Mouse (Mus musculus): ENCODE data around the gene Naa10.

Gene Naa10

DNA sequence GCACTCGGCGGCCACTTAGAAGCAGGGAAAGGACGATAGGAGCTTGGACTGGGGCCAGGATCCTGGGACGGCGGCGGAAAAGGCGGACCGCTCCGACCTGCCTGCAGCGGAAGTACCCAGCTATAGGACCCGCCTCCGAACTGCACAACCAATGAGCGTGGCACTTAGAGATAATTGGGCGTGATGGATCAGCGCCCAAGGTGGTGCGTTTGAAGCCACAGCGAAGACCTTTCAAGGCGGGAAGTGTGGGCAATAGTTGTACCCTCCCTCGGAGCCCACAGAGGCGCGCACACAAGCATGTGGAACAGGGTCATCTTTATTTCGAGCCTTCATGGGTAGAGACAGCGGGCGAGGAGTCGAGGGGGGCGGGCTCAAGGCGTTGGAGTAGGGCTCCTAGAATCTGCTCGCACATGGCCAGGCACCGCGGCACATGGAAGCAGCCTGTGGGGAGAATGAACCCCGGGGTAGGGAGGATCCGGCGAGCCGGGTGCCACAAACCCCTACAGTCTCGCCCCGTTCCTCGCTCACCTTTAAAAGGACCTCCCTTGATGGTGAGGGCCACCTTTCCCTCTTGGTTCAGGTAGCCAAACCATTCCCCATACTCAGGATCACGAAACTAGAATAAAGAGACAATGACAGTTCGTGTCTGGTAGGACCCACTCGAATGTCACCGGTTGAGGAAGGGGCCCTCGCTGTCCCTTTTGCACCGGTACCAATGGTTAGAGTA, at the start of gene Naa10, which contains the start of gene Arhgap4:
Gene Naa10, minus strand, starts transcription at position 122 of the 727 bp plus-strand sequence.
Gene Arhgap4, minus strand, starts transcription at position 48 of the 727 bp plus-strand sequence.
- DNase-seq (ENCODE audit: low spot score in 2 of 2), result peak; percentile 82 to 84

- peak in 1 of 2 experiments; percentile 34 for DNase-seq (ENCODE audit: low spot score in 2 of 2)
Observed at GRCm38 (mm10) chrX:73970781-73971180, 49.0 kb upstream of the Naa10 start.

DNA sequence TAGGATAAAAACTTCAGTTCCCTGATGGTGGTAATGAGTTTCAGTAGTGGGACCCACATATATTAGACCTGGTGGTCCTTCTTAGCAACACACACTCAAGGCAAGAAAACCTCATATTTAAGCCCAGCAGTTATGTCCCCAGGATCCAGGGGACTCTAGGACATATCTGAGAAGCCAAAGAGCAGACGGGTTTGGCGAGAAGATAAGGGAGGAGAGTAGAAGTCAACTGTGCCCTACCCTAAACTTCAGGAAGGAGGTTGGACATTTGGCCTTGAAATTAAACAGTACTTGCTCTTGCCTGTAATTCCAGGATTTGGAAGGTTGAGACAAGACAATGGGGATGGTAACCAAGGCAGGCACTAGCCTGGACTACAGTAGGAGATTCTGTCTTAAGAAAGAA, 48.0 kb upstream of the Naa10 start:
- DNase-seq (ENCODE audit: low spot score in 2 of 2), result peak in 1 of 2 experiments; percentile 48

- no peak for DNase-seq (ENCODE audit: low spot score in 2 of 2)
Observed at GRCm38 (mm10) chrX:73969167-73969566, 47.4 kb upstream of the Naa10 start.

- peak; percentile 82 to 87 for DNase-seq (ENCODE audit: low spot score in 2 of 2)
Observed at GRCm38 (mm10) chrX:73967177-73968075, 45.7 kb upstream of the Naa10 start.

- DNase-seq (ENCODE audit: low spot score in 2 of 2), result peak; percentile 89 to 90
Observed at GRCm38 (mm10) chrX:73966248-73967176, 44.8 kb upstream of the Naa10 start, which contains the start of gene Hcfc1. Hcfc1 (minus strand) TSS chrX:73966357.

DNA sequence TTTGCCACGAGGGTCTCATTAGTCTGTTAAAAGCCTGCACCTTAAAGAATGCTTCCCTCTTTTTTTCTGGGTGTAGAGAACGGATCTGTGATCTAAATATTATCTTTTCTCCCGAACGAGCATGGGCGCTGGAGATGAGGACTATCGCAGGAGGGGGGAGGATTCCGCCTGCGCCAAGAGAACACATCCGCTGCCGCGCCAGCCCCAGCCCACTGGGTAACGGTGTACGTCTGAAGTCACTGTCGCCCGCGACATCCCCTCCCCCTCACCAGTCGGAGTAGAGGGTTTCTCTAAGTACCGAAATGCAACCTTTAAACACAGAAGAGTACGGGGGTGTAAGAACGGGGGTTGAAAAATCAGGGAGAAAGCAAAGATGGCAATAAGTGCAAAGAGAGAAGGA, 43.6 kb upstream of the Naa10 start:
- peak; percentile 61 to 68 for DNase-seq (ENCODE audit: low spot score in 2 of 2)

DNA sequence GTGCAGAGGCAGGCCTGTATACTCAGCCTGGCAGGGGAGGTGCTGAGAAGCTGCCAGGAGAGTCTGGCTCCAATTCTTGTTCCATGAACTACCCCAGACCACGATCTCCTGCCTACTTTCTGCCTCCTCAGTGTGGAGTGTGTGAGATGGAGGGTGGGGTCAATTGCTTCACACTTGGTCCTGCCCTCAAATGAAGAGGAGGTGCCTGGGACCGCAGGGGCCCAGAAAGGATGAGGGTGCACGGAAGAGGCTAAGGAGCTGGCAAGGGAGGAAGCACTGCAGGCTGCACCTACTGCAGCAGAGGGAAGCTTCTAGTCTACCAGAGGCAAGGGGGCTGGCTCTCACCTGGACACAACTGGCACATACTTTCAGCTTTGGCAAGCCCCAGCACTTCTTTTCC, 42.6 kb upstream of the Naa10 start:
- DNase-seq (ENCODE audit: low spot score in 2 of 2), result peak; percentile 31 to 43

- no peak for DNase-seq (ENCODE audit: low spot score in 2 of 2)
Observed at GRCm38 (mm10) chrX:73954988-73955387, 33.2 kb upstream of the Naa10 start.

GRCm38 (mm10) chrX:73952603-73953002, 30.9 kb upstream of the Naa10 start:
- no peak for DNase-seq (ENCODE audit: low spot score in 2 of 2)

- DNase-seq (ENCODE audit: low spot score in 2 of 2), result no peak
Observed at GRCm38 (mm10) chrX:73949341-73949740, 27.6 kb upstream of the Naa10 start.

GRCm38 (mm10) chrX:73948647-73949046, 26.9 kb upstream of the Naa10 start:
- peak; percentile 42 to 61 for DNase-seq (ENCODE audit: low spot score in 2 of 2)

DNA sequence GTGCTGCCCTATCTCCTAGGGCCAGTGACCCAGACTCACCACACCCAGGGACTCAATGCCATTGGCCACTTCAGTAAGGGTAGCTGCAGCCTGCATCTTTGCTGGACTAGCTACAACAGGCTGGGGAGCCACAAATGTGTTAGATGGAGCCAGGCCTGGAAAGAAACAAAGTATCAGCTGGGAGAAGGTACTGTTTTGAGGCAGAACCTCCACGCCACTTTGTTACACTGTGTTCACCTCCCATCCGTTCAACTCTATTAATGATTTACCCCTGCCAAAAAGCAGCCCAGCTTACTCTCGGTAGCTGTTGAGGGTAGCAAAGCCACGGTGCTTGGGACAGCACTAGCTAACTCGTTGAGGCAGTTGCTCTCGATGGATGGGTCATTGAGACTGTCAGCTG, 25.2 kb upstream of the Naa10 start:
- DNase-seq (ENCODE audit: low spot score in 2 of 2), result no peak

DNA sequence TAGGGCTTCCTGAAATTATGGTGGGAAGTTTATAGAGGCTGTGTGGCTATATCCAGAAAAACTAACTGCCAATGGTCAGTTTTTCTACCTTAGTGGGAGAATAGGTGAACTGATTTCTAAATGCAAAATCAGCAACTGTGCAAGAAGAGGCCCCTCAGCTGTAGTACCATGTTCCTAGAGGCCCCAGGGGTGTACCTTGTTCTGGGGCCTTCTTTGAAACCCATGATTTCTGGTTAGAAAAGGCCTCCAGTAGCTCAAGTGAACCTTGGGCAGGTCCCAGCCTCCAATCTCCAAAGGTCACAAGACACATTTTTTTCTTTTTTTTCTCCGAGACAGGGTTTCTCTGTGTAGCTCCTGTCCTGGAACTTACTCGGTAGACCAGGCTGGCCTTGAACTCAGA, 20.6 kb upstream of the Naa10 start:
- no peak for DNase-seq (ENCODE audit: low spot score in 2 of 2)

- no peak for DNase-seq (ENCODE audit: low spot score in 2 of 2)
Observed at GRCm38 (mm10) chrX:73941860-73942259, 20.1 kb upstream of the Naa10 start.

DNA sequence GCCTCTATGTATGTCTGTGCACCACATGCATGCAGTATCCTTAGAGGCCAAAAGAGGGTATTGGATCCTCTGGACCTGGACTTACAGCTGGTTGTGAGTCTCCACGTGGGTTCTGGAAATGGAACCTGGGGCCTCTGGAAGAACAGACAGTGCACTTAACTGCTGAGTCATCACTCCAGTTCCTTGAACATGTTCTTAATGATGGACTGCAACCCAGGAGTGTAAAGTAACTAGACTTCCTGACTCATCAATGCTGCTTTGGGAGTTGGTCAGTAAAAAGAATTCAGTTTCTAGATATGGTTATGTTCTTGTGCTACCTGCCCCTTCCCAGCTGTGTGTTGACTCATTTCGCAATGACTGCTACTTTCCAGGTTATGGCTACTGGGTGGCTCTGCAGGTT, 10.1 kb upstream of the Naa10 start:
- DNase-seq (ENCODE audit: low spot score in 2 of 2), result no peak

DNA sequence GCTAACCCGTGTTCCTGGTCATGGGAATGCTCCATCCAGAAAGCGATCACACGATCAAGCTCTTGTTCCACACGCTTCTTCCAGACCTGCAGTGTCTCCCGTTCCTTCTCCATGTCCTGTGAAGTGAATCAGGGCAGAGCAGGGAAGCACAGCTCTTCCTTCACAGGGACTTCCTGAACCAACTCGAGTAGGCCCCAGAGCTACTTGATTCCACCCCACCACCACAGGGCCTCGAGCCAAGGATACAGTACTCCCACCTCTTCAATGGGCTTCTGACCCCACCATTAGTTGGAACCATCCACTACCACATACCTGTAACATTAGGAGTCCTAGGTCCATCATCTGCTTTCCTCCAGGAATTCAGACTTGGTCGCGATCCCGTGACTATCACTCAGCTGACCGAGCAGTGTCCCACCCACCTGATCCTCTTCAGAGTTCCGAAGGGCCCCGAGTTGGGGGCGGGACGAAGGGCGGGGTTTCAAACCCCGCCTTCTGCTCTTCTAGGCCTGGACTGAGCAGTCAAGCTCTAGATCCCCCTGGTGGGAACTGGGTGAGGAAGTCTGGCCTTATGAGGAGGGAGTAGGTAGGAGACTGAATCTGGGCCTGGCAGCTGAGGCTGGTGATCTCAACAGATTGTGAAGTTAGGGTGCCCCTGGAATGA, 8.8 kb upstream of the Naa10 start, which contains the start of gene Renbp:
Gene Renbp, minus strand, starts transcription at position 449 of the 661 bp plus-strand sequence.
- DNase-seq (ENCODE audit: low spot score in 2 of 2), result peak; percentile 67 to 75

- no peak for DNase-seq (ENCODE audit: low spot score in 2 of 2)
Observed at GRCm38 (mm10) chrX:73922550-73922882, 772 bp upstream of the Naa10 start.

DNA sequence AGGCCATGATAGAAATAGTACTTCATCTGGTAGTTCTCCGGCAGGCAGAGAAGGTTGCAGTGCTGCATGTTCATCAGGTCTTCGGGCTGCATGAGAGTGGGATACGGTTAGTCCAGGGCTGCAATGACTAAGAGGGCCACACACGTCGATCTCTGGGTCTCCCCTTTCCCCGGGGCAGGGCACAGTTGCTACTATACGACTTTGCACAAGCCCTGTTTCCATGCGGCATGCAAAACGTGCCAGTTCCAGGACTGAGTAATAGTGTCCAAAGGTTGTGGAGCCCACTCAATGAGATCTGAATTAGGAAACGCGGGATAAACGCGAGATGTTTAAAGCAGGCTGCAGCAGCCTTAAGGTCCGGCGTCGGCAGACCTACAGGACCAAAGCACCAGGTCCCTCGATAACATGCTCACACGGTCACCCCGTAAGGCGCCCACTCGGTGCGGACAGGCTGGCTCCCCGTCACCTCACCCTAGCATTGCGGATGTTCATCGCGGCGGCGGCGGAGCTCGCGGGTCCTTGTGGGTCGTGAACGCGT, 390 bp downstream of the Naa10 start:
- no peak for DNase-seq (ENCODE audit: low spot score in 2 of 2)

- no peak for DNase-seq (ENCODE audit: low spot score in 2 of 2)
Observed at GRCm38 (mm10) chrX:73918631-73919030, 3.1 kb downstream of the Naa10 start.

DNA sequence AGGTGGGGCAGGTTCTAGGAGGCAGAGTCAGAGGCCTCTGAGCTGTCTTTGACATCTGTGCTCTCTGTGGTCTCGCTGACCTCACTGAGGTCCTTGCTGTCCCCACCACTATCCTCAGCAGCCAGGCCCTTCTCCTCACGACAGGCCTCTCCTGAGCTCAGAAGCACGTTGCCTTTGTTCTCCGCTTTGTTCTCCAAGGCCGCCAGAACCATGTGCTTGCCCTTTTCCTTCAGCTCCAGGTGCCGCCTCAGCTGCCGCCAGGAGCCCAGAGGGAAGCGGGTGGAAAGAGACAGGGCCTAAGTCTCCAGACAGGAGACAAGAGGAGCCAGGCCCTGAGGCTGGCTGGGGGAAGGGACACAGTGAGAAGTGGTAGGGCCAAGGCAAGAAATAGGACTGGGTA, 4.8 kb downstream of the Naa10 start:
- no peak for DNase-seq (ENCODE audit: low spot score in 2 of 2)
